Mouse (Mus musculus) spleen, postnatal 14 days (tissue): ENCODE data around the gene Esp4.
"Not testable (repeated sequence)": the region's sequence is repeated elsewhere in the genome, so short reads cannot be mapped to it uniquely, and the experiment has no call there.

ENCODE experiments used
- DNase-seq, 2 experiments: peaks; one replicate each; pipeline ENCODE4 v3.0.0; 2021 to 2022; ENCODE audit warnings: low spot score in 2 of 2

Gene Esp4

DNA sequence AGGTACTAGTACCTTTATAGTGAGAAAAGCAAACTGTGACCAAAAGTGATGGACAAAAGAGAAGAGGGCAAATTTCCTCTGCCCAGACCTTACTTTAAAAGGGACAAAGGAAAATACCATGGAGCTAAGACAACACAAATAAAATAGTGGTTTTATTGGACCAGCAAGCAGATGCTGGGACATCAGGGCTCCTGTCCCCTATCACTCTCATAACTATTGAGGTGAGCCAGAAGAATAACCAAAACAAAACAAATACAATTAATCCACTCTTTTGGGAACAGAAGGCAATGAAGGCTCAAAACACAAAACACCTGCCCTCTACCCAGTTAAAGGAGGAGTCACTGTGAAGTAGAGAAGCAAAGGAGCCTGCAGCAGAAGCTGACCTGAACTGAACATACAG is at the start of gene Esp4:
Gene Esp4, plus strand, starts transcription at position 301 of the 400 bp plus-strand sequence.
- no peak for DNase-seq

DNA sequence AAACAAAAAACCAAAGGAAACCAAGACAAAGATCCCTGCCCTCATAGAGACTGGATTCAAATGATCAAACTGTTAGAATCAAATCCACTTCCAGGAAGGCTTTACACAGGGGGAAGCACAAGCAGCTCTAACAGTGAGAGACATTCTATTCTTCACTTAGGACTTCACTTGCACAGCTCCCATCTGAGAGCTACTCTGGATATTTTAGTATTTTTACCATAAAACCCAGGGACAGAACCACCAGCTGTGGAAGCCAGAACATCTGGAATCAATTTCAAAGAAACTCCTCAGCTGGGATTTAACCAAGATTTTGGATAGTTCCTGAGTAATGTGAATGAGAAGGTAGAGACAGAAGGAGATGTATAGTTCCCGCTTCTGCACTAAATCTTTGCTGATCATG is 44.9 kb upstream of the Esp4 start:
- DNase-seq, result no peak

DNA sequence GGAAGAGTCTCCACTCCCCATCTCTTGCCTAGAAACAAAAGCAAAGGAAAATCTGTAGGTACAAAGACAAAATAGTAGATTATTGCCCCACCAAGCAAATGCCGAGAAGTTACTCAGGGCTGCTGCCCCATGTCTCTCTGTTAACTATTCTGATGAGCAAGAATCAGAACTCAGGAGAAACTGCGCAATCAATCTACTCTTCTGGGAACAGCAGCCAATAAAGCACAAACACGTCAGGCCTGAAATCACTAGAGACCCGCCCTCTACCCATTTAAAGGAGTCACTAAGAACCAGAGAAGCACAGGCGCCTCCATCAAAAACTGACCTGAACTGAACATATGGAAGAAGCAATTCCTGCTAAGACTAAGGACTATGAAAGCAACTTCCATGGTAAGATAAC is 37.2 kb upstream of the Esp4 start, which contains the start of gene Esp6:
Gene Esp6, plus strand, starts transcription at position 301 of the 400 bp plus-strand sequence.
- DNase-seq, result no peak

DNA sequence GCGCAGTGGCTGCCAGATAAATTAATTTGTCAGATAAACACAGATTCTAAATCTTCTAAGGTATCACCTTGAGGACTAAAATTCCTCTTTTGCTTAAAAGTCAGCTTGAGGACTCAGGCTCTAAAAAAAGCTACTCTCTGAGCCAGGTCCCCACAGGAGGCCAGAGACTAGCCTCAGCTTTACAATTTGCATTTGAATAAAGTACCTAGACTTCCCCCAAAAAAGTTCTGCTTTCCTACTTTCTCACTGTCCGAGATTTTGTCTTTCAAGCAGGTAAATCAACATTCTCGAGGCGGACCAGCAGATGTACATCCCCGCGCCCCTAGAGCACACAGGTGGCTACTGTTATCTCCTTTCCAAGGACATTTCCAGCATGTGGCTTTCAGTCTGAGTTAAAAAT is 14.5 kb upstream of the Esp4 start:
- DNase-seq, result not testable (repeated sequence)

GRCm38 (mm10) chr17:40591297-40591696 is 7.1 kb upstream of the Esp4 start:
- DNase-seq, result no peak

DNA sequence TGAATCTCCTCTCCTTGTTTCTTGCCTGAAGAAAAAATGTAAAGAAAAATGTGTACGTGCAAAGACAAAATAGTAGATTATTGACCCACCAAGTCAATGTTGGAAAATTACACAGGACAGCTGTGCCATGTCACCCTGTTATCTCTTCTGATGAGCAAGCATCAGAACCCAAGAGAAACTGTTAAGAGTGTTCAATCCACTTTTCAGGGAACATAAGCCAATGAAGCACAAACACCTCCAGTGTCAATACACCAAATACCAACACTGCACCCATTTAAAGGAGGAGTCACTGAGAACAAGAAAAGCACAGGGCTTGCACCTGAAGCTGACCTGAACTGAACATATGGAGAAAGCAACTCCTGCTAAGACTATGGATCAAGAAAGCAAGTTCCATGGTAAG is 33.4 kb downstream of the Esp4 start, which contains the start of gene Esp3:
Gene Esp3, plus strand, starts transcription at position 301 of the 400 bp plus-strand sequence.
- DNase-seq, result not testable (repeated sequence)
